Mouse (Mus musculus) neural tube, embryonic 15.5 days (tissue): ENCODE measurements around the gene Figla. TPM values are rescaled to one million over a fixed set of nuclear protein-coding genes. Genes with fewer than 3 reads are reported as not detected.

ENCODE experiments used
- ATAC-seq: fragments of 200-750 bp; cut with Nextera tagmentation; 2 replicates; pipeline ENCODE4 v1.8.0; 2017; ENCODE audit warnings: mild to moderate bottlenecking, moderate TSS enrichment, moderate library complexity; ENCODE audit not compliant: low FRiP score
- H3K27ac ChIP-seq: fragments of 300-500 bp; sonication (generic); replicated peaks from 2 replicates; pipeline ENCODE4 v1.5.1; 2015; ENCODE audit warnings: mild to moderate bottlenecking, inconsistent platforms
- H3K27me3 ChIP-seq: fragments of 300-500 bp; sonication (generic); replicated peaks from 2 replicates; pipeline ENCODE4 v1.6.1; 2015; ENCODE audit warnings: inconsistent platforms
- H3K36me3 ChIP-seq: fragments of 300-500 bp; sonication (generic); 2 replicates; pipeline ENCODE4 v1.6.1; 2015; ENCODE audit warnings: inconsistent platforms
- H3K4me1 ChIP-seq: fragments of 300-500 bp; sonication (generic); 2 replicates; pipeline ENCODE4 v1.6.1; 2015; ENCODE audit warnings: inconsistent platforms
- H3K4me2 ChIP-seq: fragments of 300-500 bp; sonication (generic); 2 replicates; pipeline ENCODE4 v1.6.1; 2015; ENCODE audit warnings: inconsistent platforms, mild to moderate bottlenecking, moderate library complexity
- H3K4me3 ChIP-seq: fragments of 300-500 bp; sonication (generic); replicated peaks from 2 replicates; pipeline ENCODE4 v1.5.1; 2015; ENCODE audit warnings: mild to moderate bottlenecking, inconsistent platforms
- H3K9ac ChIP-seq: fragments of 300-500 bp; sonication (generic); replicated peaks from 2 replicates; pipeline ENCODE4 v1.6.1; 2015; ENCODE audit warnings: mild to moderate bottlenecking, inconsistent platforms
- H3K9me3 ChIP-seq: fragments of 300-500 bp; sonication (generic); replicated peaks from 2 replicates; pipeline ENCODE4 v1.6.1; 2016; ENCODE audit warnings: inconsistent platforms
- WGBS: fragments of 180-500 bp; shearing (Covaris S2); methylation state at CpG from one replicate; pipeline ENCODE4 v1.1.7; 2015; ENCODE audit warnings: mixed read lengths; 5-methylcytosine and 5-hydroxymethylcytosine counted together
- polyA plus RNA-seq: library from polyadenylated mRNA; unstranded; fragments of >200 nt; fragmentation: Nextera tagmentation; extraction: Ambion mirVana; gene quantifications from 2 replicates; pipeline ENCODE4 v1.2.1, GENCODE M21; 2015

Figla gene
- polyA plus RNA-seq, 1 experiment from 2014 or later: not detected

DNA sequence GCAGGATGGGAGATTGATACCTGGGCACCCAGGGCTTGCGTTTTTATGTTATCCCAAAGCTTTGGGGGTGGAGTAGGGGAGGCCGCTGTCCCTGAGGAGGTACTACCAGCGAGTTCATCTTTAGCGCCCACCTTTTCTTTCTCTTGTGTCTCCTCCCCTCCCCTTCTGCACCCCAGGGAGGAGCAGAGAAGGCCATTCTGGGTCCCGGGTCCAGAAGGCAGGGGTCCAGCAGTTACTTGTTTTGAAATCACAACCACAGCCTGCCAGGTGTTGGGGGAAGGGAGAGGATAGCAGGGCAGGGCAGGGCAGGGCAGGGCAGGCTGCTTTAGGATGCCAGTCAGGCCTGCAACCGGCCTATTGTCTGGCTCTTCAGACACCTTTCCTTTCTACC lies 13.3 kb downstream of the Figla start:
- Histone ChIP-seq H3K4me2 (peak overlapping the region; percentile 64), H3K9ac (peak overlapping the region; percentile 85), H3K27ac (peak overlapping the region; percentile 92), H3K9me3 (no peaks in the 10 kb centered on the region), H3K4me1 (peaks cover 43% of the 10 kb centered on the region), H3K27me3 (no peaks in the 10 kb centered on the region), H3K36me3 (no peaks in the 10 kb centered on the region), H3K4me3 (peak overlapping the region; percentile 70)
- peak; percentile 25 for ATAC-seq
- whole genome bisulfite sequencing: 2% methylated on average over 6 of the region's 6 CpGs

DNA sequence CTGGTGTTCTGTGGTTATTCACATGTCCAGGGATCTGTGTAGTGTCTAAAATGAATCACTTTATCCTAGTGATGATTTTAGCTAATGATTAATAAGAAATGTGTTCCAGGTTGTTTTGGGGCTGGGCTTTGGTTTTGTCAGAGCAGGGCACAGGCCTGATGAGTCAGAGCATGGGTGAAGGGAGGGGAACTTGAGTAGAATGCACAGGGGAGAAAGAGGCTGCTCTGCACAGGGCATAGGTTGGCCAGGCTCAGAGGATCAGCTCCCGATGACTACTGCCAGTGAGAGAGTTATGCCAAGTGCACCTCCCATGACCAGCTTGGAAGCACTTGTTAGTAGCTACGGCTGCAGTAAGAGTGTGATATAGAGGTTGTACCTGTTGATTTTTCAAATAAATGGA lies 15.6 kb downstream of the Figla start:
- Histone ChIP-seq H3K27me3 (no peaks in the 10 kb centered on the region), H3K4me1 (peaks cover 43% of the 10 kb centered on the region), H3K9me3 (no peaks in the 10 kb centered on the region), H3K4me2 (peak overlapping the region; percentile 64), H3K9ac (no peak overlapping the region), H3K4me3 (peak overlapping the region; percentile 70), H3K36me3 (no peaks in the 10 kb centered on the region), H3K27ac (no peak overlapping the region)
- WGBS: 53% methylated on average over 2 of the region's 2 CpGs
- ATAC-seq: no peak

DNA sequence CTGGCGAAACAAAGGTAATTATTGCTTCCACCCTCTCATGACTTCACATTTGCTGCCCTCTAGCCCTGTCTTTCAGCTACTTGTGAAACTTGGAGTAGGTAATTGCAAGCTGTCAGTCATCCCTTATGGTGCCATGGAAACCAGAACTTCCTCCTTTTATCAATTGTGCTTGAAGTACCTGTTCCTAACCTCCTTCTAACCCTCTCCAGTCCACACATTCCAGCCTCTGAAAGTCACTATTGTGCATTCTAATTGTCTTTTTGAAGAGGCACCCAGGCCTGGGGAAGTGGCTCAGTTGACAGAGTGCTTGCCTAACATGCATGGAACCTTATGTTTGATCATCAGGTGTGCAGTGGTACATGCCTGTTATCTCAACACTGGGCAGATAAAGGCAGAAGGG lies 17.7 kb downstream of the Figla start:
- Histone ChIP-seq H3K4me1 (peaks cover 43% of the 10 kb centered on the region), H3K27ac (no peak overlapping the region), H3K4me2 (no peak overlapping the region), H3K9ac (no peak overlapping the region), H3K36me3 (no peaks in the 10 kb centered on the region), H3K9me3 (no peaks in the 10 kb centered on the region), H3K4me3 (no peak overlapping the region), H3K27me3 (no peaks in the 10 kb centered on the region)
- ATAC-seq: no peak
- 94% methylated on average over 1 of the region's 1 CpGs for WGBS

DNA sequence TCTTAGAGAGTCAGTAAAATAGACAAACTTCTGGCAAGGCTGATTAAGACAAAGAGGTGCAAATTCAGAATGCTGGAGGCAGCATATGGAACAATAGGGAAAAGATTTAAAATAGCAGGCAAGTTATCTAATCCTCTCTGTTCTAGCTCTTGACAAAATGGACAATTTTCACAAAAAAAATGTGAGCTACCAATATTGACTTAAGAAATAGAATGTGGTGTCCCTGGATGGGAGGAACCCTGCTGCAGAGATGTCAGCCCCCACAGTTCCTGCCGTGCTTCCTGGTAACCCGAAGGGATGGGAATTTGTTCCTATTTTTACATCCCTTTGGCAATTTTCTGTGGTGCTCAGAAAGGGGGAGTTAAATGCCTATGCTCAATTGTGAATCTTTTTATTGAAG lies 22.9 kb downstream of the Figla start:
- ATAC-seq: no peak
- Histone ChIP-seq H3K36me3 (no peaks in the 10 kb centered on the region), H3K27ac (0 out of 2 replicates have a peak overlapping the region, but pooled peaks have one; percentile 19), H3K4me2 (no peak overlapping the region), H3K4me3 (no peak overlapping the region), H3K4me1 (peaks cover 16% of the 10 kb centered on the region; the same call in 1 of the 2 replicates), H3K27me3 (no peaks in the 10 kb centered on the region), H3K9ac (no peak overlapping the region), H3K9me3 (no peaks in the 10 kb centered on the region)
- 57% methylated on average over 2 of the region's 2 CpGs for WGBS

DNA sequence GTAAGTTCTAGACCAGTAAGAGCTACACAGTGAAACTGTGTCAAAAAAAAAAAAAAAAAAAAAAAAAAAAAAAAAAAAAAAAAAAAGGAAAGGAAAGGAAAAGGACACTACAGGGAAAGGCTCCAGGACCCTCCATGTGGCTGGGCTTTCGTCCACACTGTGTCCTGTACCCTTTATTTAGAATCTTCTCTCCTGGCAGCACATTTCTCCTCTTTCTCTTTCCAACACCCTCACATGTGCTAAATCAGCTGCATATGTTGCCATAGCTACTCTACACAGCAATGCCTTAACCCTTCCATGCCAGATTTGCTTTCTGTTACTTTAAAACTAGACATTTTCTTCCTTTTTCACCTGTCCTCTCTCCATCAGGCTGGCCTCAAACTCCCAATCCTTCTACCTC lies 24.2 kb downstream of the Figla start:
- ATAC-seq: no peak
- peaks cover 16% of the 10 kb centered on the region; the same call in 1 of the 2 replicates for H3K4me1 ChIP-seq
- 67% methylated on average over 1 of the region's 1 CpGs for WGBS
- H3K27me3 ChIP-seq: no peaks in the 10 kb centered on the region
- no peak overlapping the region for H3K27ac ChIP-seq
- H3K9ac ChIP-seq: no peak overlapping the region
- H3K4me3 ChIP-seq: no peak overlapping the region
- no peaks in the 10 kb centered on the region for H3K9me3 ChIP-seq
- H3K36me3 ChIP-seq: no peaks in the 10 kb centered on the region
- no peak overlapping the region for H3K4me2 ChIP-seq

DNA sequence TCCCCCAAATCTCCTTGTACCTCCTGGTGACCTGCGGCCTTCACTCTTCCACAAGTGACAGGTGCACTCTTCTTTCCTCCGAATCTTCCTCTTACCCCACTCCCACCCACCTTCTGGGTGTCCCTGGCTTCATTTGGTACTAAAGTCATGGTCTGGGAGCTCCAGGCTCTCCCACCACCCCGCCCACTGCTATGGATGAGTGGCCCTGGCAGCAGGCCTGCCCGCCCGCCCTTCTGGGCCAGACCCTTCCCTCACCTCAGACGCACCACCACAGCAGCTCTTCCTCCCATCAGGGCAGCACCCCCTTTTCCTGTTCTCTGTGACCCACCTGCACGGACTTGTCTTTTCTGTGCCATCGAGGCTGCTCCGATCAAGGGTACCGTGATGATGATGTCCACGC lies 31.5 kb downstream of the Figla start:
- whole genome bisulfite sequencing: 92% methylated on average over 11 of the region's 11 CpGs
- H3K4me3 ChIP-seq: no peak overlapping the region
- no peak overlapping the region for H3K27ac ChIP-seq
- peaks cover 38% of the 10 kb centered on the region for H3K4me1 ChIP-seq
- no peak overlapping the region for H3K9ac ChIP-seq
- H3K27me3 ChIP-seq: no peaks in the 10 kb centered on the region
- no peak for ATAC-seq
- no peaks in the 10 kb centered on the region for H3K36me3 ChIP-seq
- no peaks in the 10 kb centered on the region for H3K9me3 ChIP-seq
- H3K4me2 ChIP-seq: no peak overlapping the region

DNA sequence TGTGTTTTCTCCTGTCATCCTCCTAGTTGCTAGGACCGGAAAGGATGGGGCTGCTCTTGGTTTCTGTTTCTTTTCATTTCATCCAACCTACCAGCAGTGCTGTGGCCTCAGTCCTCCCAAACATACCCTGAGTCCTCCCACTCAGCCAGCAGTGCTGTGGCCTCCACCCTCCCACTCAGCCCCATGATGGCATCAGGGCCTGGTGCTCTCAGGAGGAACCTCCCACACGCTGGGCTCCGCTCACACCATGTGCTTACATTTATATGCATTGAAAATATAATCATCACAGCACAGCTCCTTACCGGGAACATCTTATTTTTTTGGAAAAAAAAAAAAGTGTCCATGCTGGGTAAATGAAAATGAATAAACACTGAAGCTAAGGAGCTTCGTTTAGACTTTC lies 32.5 kb downstream of the Figla start:
- H3K27ac ChIP-seq: no peak overlapping the region
- H3K9ac ChIP-seq: no peak overlapping the region
- no peaks in the 10 kb centered on the region for H3K36me3 ChIP-seq
- no peak for ATAC-seq
- no peak overlapping the region for H3K4me2 ChIP-seq
- 70% methylated on average over 5 of the region's 5 CpGs for WGBS
- no peak overlapping the region for H3K4me3 ChIP-seq
- H3K27me3 ChIP-seq: no peaks in the 10 kb centered on the region
- H3K4me1 ChIP-seq: peaks cover 48% of the 10 kb centered on the region
- H3K9me3 ChIP-seq: no peaks in the 10 kb centered on the region

DNA sequence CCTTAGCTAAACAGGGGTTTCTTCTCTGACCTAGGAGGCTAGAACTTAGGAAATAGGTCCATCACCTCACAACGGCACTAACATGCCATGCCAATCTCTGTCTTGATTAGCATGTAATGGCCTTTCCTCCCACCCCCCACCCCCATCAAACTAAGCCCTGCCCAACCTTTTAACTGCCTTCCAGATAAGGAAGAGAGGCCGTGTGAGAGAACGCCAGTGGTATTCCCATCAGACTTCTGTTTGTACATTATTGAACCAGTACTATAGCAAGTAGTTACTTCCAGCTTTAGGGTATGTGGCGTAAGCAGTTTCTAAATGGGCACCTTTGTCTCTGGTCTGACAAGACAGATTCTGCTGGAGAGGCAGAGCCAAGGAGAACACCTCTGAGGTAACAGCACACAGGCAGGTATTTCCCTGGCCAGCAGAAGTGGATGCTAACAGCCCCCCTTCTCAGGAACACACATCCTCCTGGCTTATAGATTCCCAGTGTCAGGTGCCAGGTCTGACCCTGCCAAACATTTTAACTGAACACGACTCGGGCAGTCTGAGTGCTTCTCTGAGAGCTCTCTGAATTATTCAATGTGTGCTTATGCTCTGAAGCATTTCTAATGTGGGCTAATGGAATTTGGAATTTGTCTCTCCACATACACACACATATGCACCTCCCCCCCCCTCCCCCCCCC lies 34.8 kb downstream of the Figla start:
- H3K4me3 ChIP-seq: no peak overlapping the region
- peak overlapping the region; percentile 87 for H3K27ac ChIP-seq
- 31% methylated on average over 6 of the region's 6 CpGs for WGBS
- no peak for ATAC-seq
- no peaks in the 10 kb centered on the region for H3K27me3 ChIP-seq
- H3K4me1 ChIP-seq: peaks cover 62% of the 10 kb centered on the region
- no peaks in the 10 kb centered on the region for H3K9me3 ChIP-seq
- no peak overlapping the region for H3K4me2 ChIP-seq
- H3K9ac ChIP-seq: no peak overlapping the region; the same call in 1 of the 2 replicates
- no peaks in the 10 kb centered on the region for H3K36me3 ChIP-seq

DNA sequence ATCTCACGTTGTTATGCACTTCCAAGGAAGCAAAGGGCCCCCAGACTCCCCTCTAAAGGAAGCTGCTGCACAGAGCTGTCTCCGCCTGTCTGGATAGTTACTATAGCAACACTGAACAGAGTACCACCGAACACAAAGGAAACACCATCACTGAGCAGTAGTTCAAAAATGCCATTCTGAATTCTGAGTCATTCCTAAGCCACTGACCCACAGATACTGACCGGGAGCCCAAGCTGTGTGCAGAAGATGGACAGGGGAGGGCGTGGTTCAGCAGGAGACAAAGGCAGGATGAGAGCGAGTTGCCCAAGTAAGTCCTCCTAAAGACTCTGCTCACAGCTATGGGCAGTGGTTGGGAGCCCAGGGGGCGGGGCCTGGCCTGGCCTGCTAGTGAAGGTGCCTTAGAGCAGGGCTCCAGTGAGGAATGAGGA lies 36.1 kb downstream of the Figla start:
- Histone ChIP-seq H3K36me3 (no peaks in the 10 kb centered on the region), H3K4me3 (peak overlapping the region; percentile 5; the same call in 1 of the 2 replicates), H3K4me1 (peaks cover 65% of the 10 kb centered on the region), H3K9ac (peak overlapping the region; percentile 38), H3K27me3 (no peaks in the 10 kb centered on the region), H3K27ac (peak overlapping the region; percentile 87), H3K4me2 (peak overlapping the region; percentile 46), H3K9me3 (no peaks in the 10 kb centered on the region)
- 11% methylated on average over 7 of the region's 7 CpGs for WGBS
- peak; percentile 88 for ATAC-seq

DNA sequence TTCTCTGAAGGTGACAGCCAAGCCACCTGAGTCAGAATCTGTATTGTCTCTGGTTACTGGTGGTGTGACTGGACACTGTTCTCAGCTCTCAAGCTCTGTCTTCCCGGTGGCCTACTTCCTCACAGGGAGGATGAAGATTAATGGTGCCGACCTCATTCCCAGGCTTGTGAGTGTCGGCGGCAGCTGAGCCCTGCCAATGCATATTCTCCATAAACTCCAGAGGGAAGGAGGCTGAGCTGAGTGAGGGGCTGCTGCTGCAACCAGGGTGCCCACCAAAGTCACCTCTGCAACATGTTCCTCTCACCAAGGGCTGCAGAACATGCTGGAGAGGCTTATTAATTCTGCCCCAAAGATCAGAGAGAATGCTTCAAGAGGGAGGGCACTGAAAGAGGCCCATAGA lies 36.6 kb downstream of the Figla start:
- Histone ChIP-seq H3K4me1 (peaks cover 67% of the 10 kb centered on the region), H3K4me3 (peak overlapping the region; percentile 5; the same call in 1 of the 2 replicates)

DNA sequence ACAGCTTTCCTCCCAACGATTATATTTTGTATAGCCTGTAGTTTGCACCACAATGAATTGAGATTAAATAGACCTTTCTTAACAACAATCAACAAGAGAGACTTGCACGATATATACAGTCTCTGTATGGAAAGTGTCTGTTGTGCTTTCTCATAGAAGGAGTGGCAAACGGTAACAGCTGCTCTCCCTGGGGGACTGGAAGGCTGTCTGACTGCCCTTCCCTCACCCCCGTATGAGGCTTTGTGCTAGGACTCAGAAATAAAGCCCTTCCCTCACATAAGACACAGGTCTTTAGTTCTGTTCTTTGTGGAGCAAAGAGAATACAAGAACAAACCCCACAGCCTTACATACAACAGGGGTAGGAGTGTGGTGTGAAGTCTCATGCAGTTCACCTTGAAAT lies 37.1 kb downstream of the Figla start:
- 0 out of 2 replicates have a peak overlapping the region, but pooled peaks have one; percentile 38 for H3K9ac ChIP-seq
- no peaks in the 10 kb centered on the region for H3K9me3 ChIP-seq
- H3K4me1 ChIP-seq: peaks cover 67% of the 10 kb centered on the region
- H3K4me2 ChIP-seq: peak overlapping the region; percentile 46
- H3K4me3 ChIP-seq: no peak overlapping the region
- H3K27ac ChIP-seq: peak overlapping the region; percentile 87
- no peaks in the 10 kb centered on the region for H3K27me3 ChIP-seq
- no peak for ATAC-seq
- 14% methylated on average over 4 of the region's 4 CpGs for WGBS
- H3K36me3 ChIP-seq: no peaks in the 10 kb centered on the region

More for the DNA sequence above, 36.6 kb downstream of the Figla start:
- Histone ChIP-seq H3K9me3 (no peaks in the 10 kb centered on the region), H3K9ac (peak overlapping the region; percentile 38), H3K36me3 (no peaks in the 10 kb centered on the region), H3K4me2 (peak overlapping the region; percentile 46), H3K27me3 (no peaks in the 10 kb centered on the region), H3K27ac (peak overlapping the region; percentile 87)
- 8% methylated on average over 4 of the region's 4 CpGs for whole genome bisulfite sequencing
- peak; percentile 51 for ATAC-seq

DNA sequence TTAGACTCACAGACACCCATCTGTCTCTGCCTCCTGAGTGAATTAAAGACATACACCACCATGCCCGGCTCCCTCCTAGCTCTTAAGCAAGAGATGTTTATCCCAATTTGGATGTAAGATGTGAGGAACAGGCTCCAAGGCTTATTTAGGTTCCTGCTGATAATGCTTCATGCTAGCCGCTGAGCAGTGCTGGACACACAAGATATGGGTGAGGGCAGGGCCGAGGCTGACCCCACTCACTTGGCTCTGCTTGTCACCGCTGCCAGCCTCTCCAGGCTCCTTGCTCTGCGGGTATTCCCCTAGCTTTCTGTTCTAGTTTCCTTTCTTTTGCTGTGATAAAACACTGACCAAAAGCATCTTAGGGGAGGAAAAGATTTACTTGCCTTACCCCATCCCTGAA lies 37.6 kb downstream of the Figla start:
- Histone ChIP-seq H3K9ac (0 out of 2 replicates have a peak overlapping the region, but pooled peaks have one; percentile 14), H3K4me1 (peaks cover 71% of the 10 kb centered on the region), H3K27ac (peak overlapping the region; percentile 87), H3K27me3 (no peaks in the 10 kb centered on the region), H3K4me3 (no peak overlapping the region), H3K36me3 (no peaks in the 10 kb centered on the region), H3K4me2 (no peak overlapping the region), H3K9me3 (no peaks in the 10 kb centered on the region)
- ATAC-seq: no peak
- WGBS: 70% methylated on average over 5 of the region's 5 CpGs
